Mouse (Mus musculus): ENCODE results near the gene Dus1l.
"Not testable (repeated sequence)": the region's sequence is repeated elsewhere in the genome, so short reads cannot be mapped to it uniquely, and the experiment has no call there.

The Dus1l gene

GRCm38 (mm10) chr11:120777123-120777522 is 19.1 kb downstream of the Dus1l start:
- no peak for DNase-seq (ENCODE audit: low spot score in 2 of 2)

DNA sequence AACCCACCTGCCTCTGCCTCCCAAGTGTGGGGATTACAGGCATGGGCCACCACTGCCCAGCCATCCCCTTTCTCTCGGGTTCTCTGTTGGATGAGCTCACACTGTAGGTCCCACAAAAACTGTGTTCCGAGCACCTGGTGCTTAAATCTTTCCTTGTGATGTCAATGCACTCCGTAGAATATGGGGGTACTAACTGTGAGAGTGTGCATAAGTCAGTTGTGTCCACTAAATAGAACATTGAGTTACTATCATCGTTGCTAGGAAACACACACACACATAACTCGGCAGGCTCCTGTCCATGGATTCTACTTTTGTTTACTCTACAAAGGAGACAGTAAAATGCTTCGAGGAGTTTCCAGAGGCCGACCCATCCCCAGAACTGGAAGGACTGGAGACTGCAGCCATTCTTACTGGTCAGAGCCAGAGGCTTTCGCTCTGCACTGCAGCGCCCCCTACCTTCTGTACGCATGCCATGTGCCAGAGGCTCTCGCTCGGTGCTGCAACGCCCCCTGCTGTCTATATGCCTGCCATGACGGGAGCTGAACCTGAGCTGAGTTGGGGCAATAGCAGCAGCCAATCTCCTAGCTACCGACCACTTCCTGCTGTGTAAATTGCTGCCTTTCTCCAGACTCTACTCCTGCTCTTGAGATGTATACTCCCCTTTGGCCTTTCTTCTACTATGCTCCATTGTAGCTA is 20.3 kb downstream of the Dus1l start:
- peak; percentile 92 to 98 for DNase-seq (ENCODE audit: low spot score in 2 of 2)

GRCm38 (mm10) chr11:120773463-120774190 is 22.6 kb downstream of the Dus1l start:
- DNase-seq (ENCODE audit: low spot score in 2 of 2), result no peak

DNA sequence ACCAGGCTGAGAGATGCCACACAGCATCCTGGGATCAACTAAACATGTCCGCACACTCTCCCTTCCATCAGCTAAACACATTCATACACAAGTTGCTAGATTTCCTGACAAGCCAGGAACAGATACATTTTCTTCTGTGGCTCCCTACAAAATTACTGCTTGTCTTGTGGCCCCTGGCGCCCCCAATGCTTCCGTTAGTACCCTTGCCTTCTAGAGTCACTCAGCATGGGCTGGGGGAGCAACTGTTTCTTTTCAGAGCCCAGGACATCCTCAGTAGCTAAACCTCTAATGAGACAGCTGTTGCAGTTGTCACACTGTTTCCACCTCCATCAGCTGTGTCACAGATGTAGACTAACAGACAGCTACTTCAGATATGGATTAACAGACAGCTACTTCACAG is 23.5 kb downstream of the Dus1l start:
- DNase-seq (ENCODE audit: low spot score in 2 of 2), result no peak

- DNase-seq (ENCODE audit: low spot score in 2 of 2), result no peak
Measured at GRCm38 (mm10) chr11:120768206-120768605, 28.0 kb downstream of the Dus1l start.

DNA sequence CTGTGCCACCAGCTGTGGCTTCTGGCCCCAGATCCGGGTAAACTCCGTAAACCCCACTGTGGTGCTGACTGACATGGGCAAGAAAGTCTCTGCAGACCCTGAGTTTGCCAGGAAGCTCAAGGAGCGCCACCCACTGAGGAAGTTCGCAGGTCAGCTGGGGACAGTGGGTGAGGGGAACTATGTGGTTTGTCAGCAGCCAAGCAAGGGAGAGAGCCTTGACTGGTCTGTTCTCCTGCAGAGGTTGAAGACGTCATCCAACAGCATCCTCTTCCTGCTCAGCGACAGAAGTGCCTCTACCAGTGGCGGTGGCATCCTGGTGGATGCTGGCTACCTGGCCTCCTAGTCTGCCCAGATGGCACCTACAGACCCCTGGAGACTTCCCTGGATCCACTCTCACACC is 29.2 kb downstream of the Dus1l start:
- not testable (repeated sequence) for DNase-seq (ENCODE audit: low spot score in 2 of 2)

DNA sequence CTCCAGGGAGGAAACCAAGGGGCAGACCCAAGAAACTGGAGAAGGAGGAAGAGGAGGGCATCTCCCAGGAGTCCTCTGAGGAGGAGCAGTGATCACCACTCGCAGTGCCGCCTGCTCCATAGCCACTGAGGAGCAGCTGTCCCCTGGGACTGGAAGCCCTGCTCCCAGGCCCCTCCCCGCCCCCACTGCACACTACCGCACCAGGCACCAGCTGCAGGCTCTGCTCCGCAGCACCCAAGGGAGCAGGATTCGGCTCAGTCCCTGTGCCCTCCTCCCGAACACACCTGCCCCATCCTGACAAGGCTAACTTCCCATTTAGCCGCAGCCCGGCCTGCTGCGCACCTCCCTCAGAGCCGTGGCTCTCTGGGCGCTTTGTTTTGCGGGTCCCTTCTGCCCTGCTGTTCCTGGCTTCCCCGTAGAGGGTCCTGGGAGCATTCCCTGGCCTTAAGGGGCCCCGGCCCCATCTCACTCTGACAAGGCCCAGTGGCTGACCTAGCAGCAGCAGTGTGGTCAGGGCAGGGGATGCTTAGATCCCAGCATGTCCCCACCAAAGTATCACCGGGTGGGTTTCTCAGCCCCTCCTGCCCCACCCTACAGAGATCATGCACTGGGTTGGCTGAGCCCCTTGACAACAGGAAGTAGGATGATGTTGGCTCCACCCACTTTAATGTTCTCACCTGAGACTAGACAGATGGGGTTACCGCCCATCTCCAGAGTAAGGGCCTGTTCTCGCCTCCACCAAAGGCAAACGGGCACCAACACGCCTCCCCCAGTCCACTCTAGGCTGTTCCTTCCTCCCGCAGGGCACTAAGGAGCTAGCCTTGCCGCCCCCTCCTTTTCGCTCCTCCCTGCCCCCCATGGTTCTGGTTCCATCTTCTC is 32.8 kb downstream of the Dus1l start:
- not testable (repeated sequence) for DNase-seq (ENCODE audit: low spot score in 2 of 2)

DNA sequence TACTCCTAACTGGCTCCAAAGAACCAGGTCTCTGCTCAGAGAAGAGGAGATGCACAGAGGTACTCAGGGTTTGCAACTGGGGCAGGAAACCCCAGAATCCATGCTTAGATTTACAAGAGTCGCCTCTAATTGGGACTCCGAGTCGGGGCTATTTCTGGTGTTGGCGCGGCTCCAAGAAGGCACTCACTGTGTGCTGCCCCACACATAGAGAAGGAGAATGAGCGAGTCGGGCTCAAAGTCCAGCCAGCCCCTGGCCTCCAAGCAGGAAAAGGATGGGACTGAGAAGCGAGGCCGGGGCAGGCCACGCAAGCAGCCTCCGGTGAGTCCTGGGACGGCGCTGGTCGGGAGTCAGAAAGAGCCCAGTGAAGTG is 33.5 kb downstream of the Dus1l start, which contains the start of gene Hmga1b:
TSS of gene Hmga1b (plus strand) at position 123 of the 370 bp plus-strand sequence.
- DNase-seq (ENCODE audit: low spot score in 2 of 2), result not testable (repeated sequence)

GRCm38 (mm10) chr11:120761811-120762671 is 34.2 kb downstream of the Dus1l start:
- DNase-seq (ENCODE audit: low spot score in 2 of 2), result no peak

DNA sequence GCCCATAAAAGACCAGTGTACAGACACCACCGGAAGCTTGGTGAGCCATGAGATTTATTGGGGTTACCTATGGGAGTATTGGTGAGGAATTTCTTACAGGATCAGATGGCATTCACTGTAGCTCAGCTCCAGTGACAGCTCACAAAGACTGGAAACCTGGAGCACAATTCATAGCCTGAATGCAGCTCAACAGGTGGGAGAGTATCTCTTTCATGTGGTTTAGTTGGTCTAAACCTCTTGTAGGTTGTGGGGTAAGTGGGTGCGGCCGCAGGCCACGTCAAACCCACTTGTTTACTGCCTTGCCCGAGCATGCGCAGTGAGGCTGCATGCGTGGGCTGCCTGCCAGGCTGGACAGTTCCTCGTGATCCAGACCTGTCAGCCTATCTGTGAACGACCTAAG is 36.0 kb downstream of the Dus1l start:
- DNase-seq (ENCODE audit: low spot score in 2 of 2), result no peak

DNA sequence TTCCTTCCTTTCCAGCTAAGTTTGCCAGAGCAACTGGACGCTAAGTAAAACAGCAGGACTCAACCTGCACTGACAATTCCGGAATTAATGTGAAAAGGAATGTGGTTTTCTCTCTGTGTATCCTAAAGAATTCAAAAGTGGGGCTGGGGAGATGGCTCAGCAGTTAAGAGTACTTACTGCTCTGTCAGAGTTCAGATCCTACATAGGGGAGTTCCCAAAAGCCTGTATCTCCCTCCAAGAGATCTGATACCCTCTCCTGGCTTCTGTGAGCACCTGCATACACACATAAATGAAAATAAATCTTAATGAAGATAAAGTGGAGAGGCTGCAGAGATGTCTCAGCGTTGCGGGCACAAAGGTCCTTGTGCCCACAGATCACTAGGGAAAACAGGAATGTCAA is 44.6 kb downstream of the Dus1l start:
- no peak for DNase-seq (ENCODE audit: low spot score in 2 of 2)

DNA sequence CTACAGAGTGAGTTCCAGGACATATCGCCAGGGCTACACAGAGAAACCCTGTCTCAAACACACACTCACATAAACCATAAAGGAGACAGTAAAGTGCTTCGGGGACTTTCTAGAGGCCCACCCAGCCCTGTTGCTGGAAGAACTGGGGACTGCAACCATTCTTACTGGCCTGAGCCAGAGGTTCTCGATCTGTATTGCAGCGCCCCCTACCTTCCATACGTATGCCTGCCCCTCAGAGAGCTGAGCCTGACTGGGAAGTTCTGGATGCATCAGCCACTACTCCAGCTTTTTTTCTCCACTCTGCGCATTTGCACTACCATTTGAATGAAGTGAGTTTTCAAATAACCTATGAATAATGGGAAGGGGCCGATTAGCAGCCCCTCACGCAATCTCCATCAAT is 46.8 kb downstream of the Dus1l start:
- DNase-seq (ENCODE audit: low spot score in 2 of 2), result no peak

DNA sequence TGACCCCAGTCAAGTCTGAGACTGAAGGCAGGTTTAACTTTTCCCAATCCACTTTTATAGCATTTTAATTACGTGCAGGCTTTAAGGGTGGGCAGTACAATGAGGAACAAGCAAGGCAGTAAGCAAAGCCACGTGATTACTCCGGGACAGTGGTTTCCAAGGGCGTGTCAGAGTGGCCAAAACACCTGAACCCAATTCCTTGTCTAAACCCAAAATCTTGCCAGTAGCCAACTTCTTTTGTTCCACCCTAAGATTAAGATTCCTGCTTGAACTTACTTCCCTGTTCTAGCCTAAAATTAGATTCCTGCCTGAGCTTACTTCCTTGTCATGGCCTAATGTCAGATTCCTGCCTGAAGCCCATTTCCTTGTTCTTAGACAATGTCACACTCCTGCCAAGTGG is 48.2 kb downstream of the Dus1l start:
- no peak for DNase-seq (ENCODE audit: low spot score in 2 of 2)

DNA sequence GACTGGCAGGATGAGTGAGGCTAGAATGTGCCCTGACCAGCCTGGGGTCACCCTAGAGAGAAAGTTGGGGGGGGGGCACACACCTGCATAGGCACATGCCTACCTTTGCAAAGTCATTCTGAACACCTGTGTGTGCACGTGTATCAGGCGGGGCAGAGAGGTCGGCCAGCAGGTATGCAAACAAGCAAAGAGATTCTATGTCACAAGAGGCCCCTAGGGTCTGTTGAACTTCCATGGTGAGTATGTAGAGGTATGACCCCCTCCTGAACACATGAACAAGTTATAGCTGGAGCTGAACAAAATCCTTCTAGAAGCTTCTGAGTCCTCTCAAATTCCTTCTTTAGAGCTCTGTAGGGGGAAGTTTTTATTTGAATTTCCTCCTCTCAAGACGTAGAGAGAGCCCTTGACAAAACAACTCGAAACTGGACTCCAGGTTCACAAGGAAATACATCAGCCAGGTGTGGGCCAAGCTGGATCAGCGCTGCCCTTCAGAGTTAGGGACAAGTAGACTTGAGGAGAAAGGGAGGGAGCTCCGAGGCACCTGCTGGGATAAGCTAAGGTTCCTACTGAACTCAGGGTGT is 52.0 kb downstream of the Dus1l start:
- no peak for DNase-seq (ENCODE audit: low spot score in 2 of 2)

GRCm38 (mm10) chr11:120740981-120741380 is 55.2 kb downstream of the Dus1l start:
- no peak for DNase-seq (ENCODE audit: low spot score in 2 of 2)

Measured in spleen, postnatal 4 days (tissue).